Mouse (Mus musculus) G1E (cell line): ENCODE measurements at regions not wholly inside any gene's neighbourhood (a gene's known extent, or its start where the extent isn't known, plus 50 kb on each side); places are given as distances from the start of the nearest gene placed in this dataset.

Experiments used
- ATAC-seq: 2 replicates; pipeline ENCODE4 v1.8.0; 2016; ENCODE audit warnings: mild to moderate bottlenecking; ENCODE audit not compliant: insufficient number of reproducible peaks, poor library complexity, low FRiP score, severe bottlenecking; ENCODE audit errors: extremely low read depth
- DNase-seq: peaks from one replicate; pipeline ENCODE4 v3.0.0; 2012; ENCODE audit warnings: low spot score
- H3K27me3 ChIP-seq: 2 replicates; pipeline ENCODE4 v1.6.1; 2012; ENCODE audit warnings: mild to moderate bottlenecking, low read length, inconsistent platforms; ENCODE audit not compliant: insufficient read depth
- H3K36me3 ChIP-seq: replicated peaks from 2 replicates; pipeline ENCODE3; 2012; ENCODE audit warnings: mild to moderate bottlenecking, inconsistent platforms
- H3K4me1 ChIP-seq: 2 replicates; pipeline ENCODE4 v1.6.1; 2012; ENCODE audit warnings: low read depth, low read length, inconsistent platforms, mixed read lengths; ENCODE audit not compliant: insufficient read depth
- H3K4me3 ChIP-seq: 2 replicates; pipeline ENCODE4 v1.5.1; 2012; ENCODE audit warnings: low read depth, mild to moderate bottlenecking, inconsistent platforms, low read length, moderate library complexity, mixed read lengths
- H3K9me3 ChIP-seq: replicated peaks from 2 replicates; pipeline ENCODE4 v1.6.1; 2012; ENCODE audit warnings: inconsistent platforms
- CTCF ChIP-seq: IDR thresholded peaks from 2 replicates; pipeline ENCODE4 v1.5.1; 2012; ENCODE audit warnings: low read depth, low read length, inconsistent platforms, mixed read lengths
- GATA1 ChIP-seq: IDR thresholded peaks from 2 replicates; pipeline ENCODE4 v1.6.1; 2012; ENCODE audit warnings: borderline replicate concordance, low read length, inconsistent platforms, mixed read lengths
- GATA2 ChIP-seq: IDR thresholded peaks from 2 replicates; pipeline ENCODE4 v1.6.1; 2012; ENCODE audit warnings: low read depth, low read length, inconsistent platforms, borderline replicate concordance
- POLR2AphosphoS5 ChIP-seq: IDR thresholded peaks from 2 replicates; pipeline ENCODE4 v1.6.1; 2012; ENCODE audit warnings: low read depth, low read length, inconsistent platforms; ENCODE audit not compliant: insufficient replicate concordance
- TAL1 ChIP-seq: conservative IDR thresholded peaks from 2 replicates; pipeline ENCODE4 v1.6.1; 2012; ENCODE audit warnings: low read depth, low read length, inconsistent platforms, mixed read lengths

GRCm38 (mm10) chr8:11914681-11915474 lies 74.6 kb downstream of the Tex29 start:
- DNase-seq (no peak), ATAC-seq (no peak)
- TF ChIP-seq GATA1 (no peak), POLR2AphosphoS5 (no peak), GATA2 (no peak), TAL1 (no peak), CTCF (no peak)
- Histone ChIP-seq H3K9me3 (no peaks in the 10 kb centered on the region), H3K4me3 (no peak overlapping the region), H3K4me1 (no peaks in the 10 kb centered on the region), H3K36me3 (no peaks in the 10 kb centered on the region), H3K27me3 (peaks cover 8% of the 10 kb centered on the region; the same call in 1 of the 2 replicates)

- Histone ChIP-seq H3K9me3 (no peaks in the 10 kb centered on the region), H3K4me1 (no peaks in the 10 kb centered on the region), H3K36me3 (no peaks in the 10 kb centered on the region), H3K27me3 (peaks cover 8% of the 10 kb centered on the region; the same call in 1 of the 2 replicates), H3K4me3 (no peak overlapping the region)
- ATAC-seq (no peak), DNase-seq (no peak)
- TF ChIP-seq GATA1, result no peak
- TF ChIP-seq CTCF, result no peak
- no peak for TF ChIP-seq POLR2AphosphoS5
- no peak for TF ChIP-seq TAL1
- TF ChIP-seq GATA2, result no peak
Measured at GRCm38 (mm10) chr8:11915721-11916120, 75.4 kb downstream of the Tex29 start.

DNA sequence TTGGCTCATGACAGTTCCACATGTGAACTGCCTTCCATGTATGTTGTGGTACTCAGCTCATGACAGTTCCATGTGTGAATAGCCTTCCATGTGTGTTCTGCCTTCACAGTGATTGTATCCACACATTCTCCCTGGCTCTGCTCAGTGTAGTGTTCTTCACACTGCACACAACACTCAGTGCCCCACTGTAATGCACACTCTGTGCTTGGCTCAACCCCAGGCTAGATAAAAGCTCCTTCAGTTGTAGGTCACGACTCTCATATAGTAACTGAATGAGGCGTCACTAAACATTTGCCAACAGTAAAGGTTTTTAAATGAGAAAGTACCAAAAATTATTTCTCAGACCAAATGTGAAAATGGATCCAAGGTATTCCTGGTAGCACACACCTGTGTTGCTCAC lies 79.6 kb downstream of the Tex29 start:
- no peak for TF ChIP-seq GATA1
- no peak for TF ChIP-seq GATA2
- no peak for TF ChIP-seq POLR2AphosphoS5
- no peak for TF ChIP-seq TAL1
- no peak for TF ChIP-seq CTCF
- Histone ChIP-seq H3K4me3 (no peak overlapping the region), H3K36me3 (no peaks in the 10 kb centered on the region), H3K4me1 (peaks cover 3% of the 10 kb centered on the region; the same call in 1 of the 2 replicates), H3K9me3 (no peaks in the 10 kb centered on the region), H3K27me3 (no peaks in the 10 kb centered on the region)
- no peak for DNase-seq
- no peak for ATAC-seq

DNA sequence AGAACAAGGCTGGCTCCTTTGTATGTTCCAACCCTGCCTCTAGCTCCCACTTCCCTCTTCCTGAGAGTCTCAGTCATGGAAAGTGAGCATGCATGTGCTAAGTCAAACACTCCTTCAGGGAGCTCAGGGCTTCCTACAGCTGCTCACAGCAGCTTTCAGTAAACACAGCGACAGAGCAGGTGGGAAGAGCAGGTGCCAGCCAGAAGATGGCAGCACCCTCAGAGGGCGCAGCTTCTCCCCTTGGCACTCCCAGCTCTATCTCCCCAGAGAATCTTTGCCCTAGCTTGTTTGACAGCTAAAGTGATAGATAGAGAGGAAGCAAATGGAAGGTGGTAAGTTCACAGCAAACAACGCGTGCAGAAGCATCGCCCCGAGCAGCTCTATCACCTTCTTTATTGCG lies 82.8 kb downstream of the Tex29 start:
- Histone ChIP-seq H3K9me3 (no peaks in the 10 kb centered on the region), H3K4me3 (no peak overlapping the region), H3K4me1 (peaks cover 3% of the 10 kb centered on the region; the same call in 1 of the 2 replicates), H3K27me3 (no peaks in the 10 kb centered on the region), H3K36me3 (no peaks in the 10 kb centered on the region)
- TF ChIP-seq POLR2AphosphoS5, result no peak
- TF ChIP-seq GATA1, result no peak
- TF ChIP-seq GATA2, result no peak
- no peak for TF ChIP-seq TAL1
- TF ChIP-seq CTCF, result no peak
- DNase-seq, result no peak
- ATAC-seq, result no peak

- TF ChIP-seq TAL1, result no peak
- no peak for TF ChIP-seq GATA2
- TF ChIP-seq CTCF, result peak; percentile 40
- DNase-seq (peak; percentile 8), ATAC-seq (no peak)
Measured at GRCm38 (mm10) chr8:11924165-11924564, 83.9 kb downstream of the Tex29 start.

DNA sequence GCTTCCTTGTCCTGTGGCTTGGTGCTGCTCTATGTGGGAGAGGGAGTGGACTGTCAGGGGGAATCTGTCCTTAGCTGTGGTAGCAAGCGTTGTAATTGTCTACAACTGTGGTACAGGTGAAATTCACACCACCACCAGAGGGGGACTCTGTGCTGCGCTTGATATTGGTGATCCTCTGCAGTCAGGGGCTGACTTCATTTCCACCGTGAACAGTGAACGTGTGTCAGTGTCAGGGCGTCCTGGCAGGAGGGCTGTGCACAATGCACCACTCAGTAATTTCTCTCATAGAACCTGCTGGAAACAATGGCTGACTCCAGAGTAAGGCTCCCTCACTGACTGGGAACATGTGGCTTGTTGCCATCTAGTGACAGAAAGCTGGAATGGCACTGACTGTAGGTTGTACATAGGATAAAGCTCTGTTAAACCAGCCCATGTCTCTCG lies 102.6 kb downstream of the Tex29 start:
- H3K9me3 ChIP-seq, result no peaks in the 10 kb centered on the region
- TF ChIP-seq GATA2 (no peak), GATA1 (no peak), POLR2AphosphoS5 (no peak), CTCF (no peak), TAL1 (no peak)
- H3K4me3 ChIP-seq, result no peak overlapping the region
- no peaks in the 10 kb centered on the region for H3K36me3 ChIP-seq
- H3K27me3 ChIP-seq, result 0 out of 2 replicates have a peak, but pooled peaks cover 3% of the 10 kb centered on the region
- DNase-seq (peak; percentile 58), ATAC-seq (peak; percentile 34; the same call in 1 of the 2 replicates)
- peaks cover 4% of the 10 kb centered on the region for H3K4me1 ChIP-seq

More at GRCm38 (mm10) chr8:11924165-11924564, 83.9 kb downstream of the Tex29 start:
- H3K36me3 ChIP-seq, result no peaks in the 10 kb centered on the region
- H3K4me1 ChIP-seq, result peaks cover 3% of the 10 kb centered on the region; the same call in 1 of the 2 replicates
- H3K4me3 ChIP-seq, result no peak overlapping the region
- H3K27me3 ChIP-seq, result no peaks in the 10 kb centered on the region
- H3K9me3 ChIP-seq, result no peaks in the 10 kb centered on the region

- no peaks in the 10 kb centered on the region for H3K9me3 ChIP-seq
- no peak for TF ChIP-seq GATA1
- no peak for TF ChIP-seq GATA2
- TF ChIP-seq TAL1, result no peak
- TF ChIP-seq CTCF, result no peak
- TF ChIP-seq POLR2AphosphoS5, result no peak
- peaks cover 6% of the 10 kb centered on the region for H3K4me1 ChIP-seq
- ATAC-seq (no peak), DNase-seq (no peak)
- H3K36me3 ChIP-seq, result no peaks in the 10 kb centered on the region
- H3K4me3 ChIP-seq, result no peak overlapping the region; the same call in 1 of the 2 replicates
- H3K27me3 ChIP-seq, result no peaks in the 10 kb centered on the region
Measured at GRCm38 (mm10) chr8:11947766-11948165, 107.5 kb downstream of the Tex29 start.
